Mouse (Mus musculus): Measurements from ENCODE around the gene Cfap54. TPM values are rescaled to one million over a fixed set of nuclear protein-coding genes. Genes with fewer than 3 reads are reported as not detected.

Gene Cfap54
- polyA plus RNA-seq, 1 experiment from 2014 or later: 0.11 TPM

- Histone ChIP-seq H3K4me3 (ENCODE audit: low read depth, low read length) (no peak overlapping the region), H3K9ac (replicated peaks) (no peak overlapping the region), H3K4me1 (ENCODE audit: insufficient read depth) (no peaks in the 10 kb centered on the region), H3K27ac (ENCODE audit: low read depth) (no peak overlapping the region), H3K27me3 (ENCODE audit: insufficient read depth, low read length) (no peaks in the 10 kb centered on the region), H3K9me3 (ENCODE audit: low read length) (no peaks in the 10 kb centered on the region), H3K4me2 (ENCODE audit: low read depth, low read length) (no peak overlapping the region), H3K36me3 (replicated peaks; ENCODE audit: insufficient read depth, low read length) (no peaks in the 10 kb centered on the region)
- no peak for TF ChIP-seq CTCF (IDR thresholded peaks at IDR 0.05; ENCODE audit: low read depth)
- DNase-seq: no peak
- ATAC-seq: no peak
- 74% methylated on average over 5 of the region's 5 CpGs for WGBS (ENCODE audit: insufficient replicate concordance)
These were observed 264.5 kb downstream of the Cfap54 start for GRCm38 (mm10) chr10:92816903-92817302.

- H3K27ac ChIP-seq (ENCODE audit: low read depth): no peak overlapping the region
- no peak for DNase-seq
- WGBS (ENCODE audit: insufficient replicate concordance): 83% methylated on average over 9 of the region's 9 CpGs
These were observed 270.5 kb downstream of the Cfap54 start for GRCm38 (mm10) chr10:92810894-92811293.

GRCm38 (mm10) chr10:92791908-92792307 is 289.5 kb downstream of the Cfap54 start:
- 81% methylated on average over 10 of the region's 10 CpGs for WGBS (ENCODE audit: insufficient replicate concordance)
- DNase-seq (no peak), ATAC-seq (no peak)
- Histone ChIP-seq H3K27me3 (ENCODE audit: insufficient read depth, low read length) (no peaks in the 10 kb centered on the region), H3K9me3 (ENCODE audit: low read length) (no peaks in the 10 kb centered on the region), H3K36me3 (replicated peaks; ENCODE audit: insufficient read depth, low read length) (no peaks in the 10 kb centered on the region), H3K4me3 (ENCODE audit: low read depth, low read length) (no peak overlapping the region), H3K9ac (replicated peaks) (no peak overlapping the region), H3K4me2 (ENCODE audit: low read depth, low read length) (no peak overlapping the region), H3K27ac (ENCODE audit: low read depth) (no peak overlapping the region), H3K4me1 (ENCODE audit: insufficient read depth) (no peaks in the 10 kb centered on the region)
- TF ChIP-seq EP300 (IDR thresholded peaks at IDR 0.05; ENCODE audit: low read depth) (no peak), CTCF (IDR thresholded peaks at IDR 0.05; ENCODE audit: low read depth) (no peak)

More at GRCm38 (mm10) chr10:92810894-92811293, 270.5 kb downstream of the Cfap54 start:
- no peak overlapping the region for H3K4me3 ChIP-seq (ENCODE audit: low read depth, low read length)
- ATAC-seq: no peak
- no peaks in the 10 kb centered on the region for H3K9me3 ChIP-seq (ENCODE audit: low read length)
- no peaks in the 10 kb centered on the region for H3K4me1 ChIP-seq (ENCODE audit: insufficient read depth)
- H3K9ac ChIP-seq (replicated peaks): no peak overlapping the region
- no peak overlapping the region for H3K4me2 ChIP-seq (ENCODE audit: low read depth, low read length)
- no peak for TF ChIP-seq EP300 (IDR thresholded peaks at IDR 0.05; ENCODE audit: low read depth)
- no peak for TF ChIP-seq CTCF (IDR thresholded peaks at IDR 0.05; ENCODE audit: low read depth)
- no peaks in the 10 kb centered on the region for H3K36me3 ChIP-seq (replicated peaks; ENCODE audit: insufficient read depth, low read length)
- no peaks in the 10 kb centered on the region for H3K27me3 ChIP-seq (ENCODE audit: insufficient read depth, low read length)

- ATAC-seq: no peak
- TF ChIP-seq CTCF (IDR thresholded peaks at IDR 0.05; ENCODE audit: low read depth) (no peak), EP300 (IDR thresholded peaks at IDR 0.05; ENCODE audit: low read depth) (no peak)
These were observed 289.9 kb downstream of the Cfap54 start for GRCm38 (mm10) chr10:92791531-92791900.

GRCm38 (mm10) chr10:92790893-92791530 is 290.4 kb downstream of the Cfap54 start:
- DNase-seq: no peak
- Histone ChIP-seq H3K4me2 (ENCODE audit: low read depth, low read length) (no peak overlapping the region), H3K4me3 (ENCODE audit: low read depth, low read length) (no peak overlapping the region), H3K36me3 (replicated peaks; ENCODE audit: insufficient read depth, low read length) (no peaks in the 10 kb centered on the region), H3K9ac (replicated peaks) (no peak overlapping the region), H3K9me3 (ENCODE audit: low read length) (no peaks in the 10 kb centered on the region), H3K4me1 (ENCODE audit: insufficient read depth) (no peaks in the 10 kb centered on the region), H3K27me3 (ENCODE audit: insufficient read depth, low read length) (no peaks in the 10 kb centered on the region), H3K27ac (ENCODE audit: low read depth) (no peak overlapping the region)
- TF ChIP-seq CTCF (IDR thresholded peaks at IDR 0.05; ENCODE audit: low read depth) (no peak), EP300 (IDR thresholded peaks at IDR 0.05; ENCODE audit: low read depth) (no peak)
- 66% methylated on average over 7 of the region's 7 CpGs for WGBS (ENCODE audit: insufficient replicate concordance)
- ATAC-seq: no peak

More at GRCm38 (mm10) chr10:92791531-92791900, 289.9 kb downstream of the Cfap54 start:
- 83% methylated on average over 9 of the region's 9 CpGs for WGBS (ENCODE audit: insufficient replicate concordance)
- Histone ChIP-seq H3K36me3 (replicated peaks; ENCODE audit: insufficient read depth, low read length) (no peaks in the 10 kb centered on the region), H3K9ac (replicated peaks) (no peak overlapping the region), H3K4me1 (ENCODE audit: insufficient read depth) (no peaks in the 10 kb centered on the region), H3K9me3 (ENCODE audit: low read length) (no peaks in the 10 kb centered on the region), H3K27ac (ENCODE audit: low read depth) (no peak overlapping the region), H3K27me3 (ENCODE audit: insufficient read depth, low read length) (no peaks in the 10 kb centered on the region), H3K4me2 (ENCODE audit: low read depth, low read length) (no peak overlapping the region), H3K4me3 (ENCODE audit: low read depth, low read length) (no peak overlapping the region)
- DNase-seq: no peak

GRCm38 (mm10) chr10:92790247-92790646 is 291.2 kb downstream of the Cfap54 start:
- H3K27ac ChIP-seq (ENCODE audit: low read depth): no peak overlapping the region
- no peak overlapping the region for H3K4me2 ChIP-seq (ENCODE audit: low read depth, low read length)
- DNase-seq: no peak

More at GRCm38 (mm10) chr10:92790247-92790646, 291.2 kb downstream of the Cfap54 start:
- no peak overlapping the region for H3K4me3 ChIP-seq (ENCODE audit: low read depth, low read length)
- H3K36me3 ChIP-seq (replicated peaks; ENCODE audit: insufficient read depth, low read length): no peaks in the 10 kb centered on the region
- ATAC-seq: no peak
- TF ChIP-seq CTCF (IDR thresholded peaks at IDR 0.05; ENCODE audit: low read depth) (no peak), EP300 (IDR thresholded peaks at IDR 0.05; ENCODE audit: low read depth) (no peak)
- H3K4me1 ChIP-seq (ENCODE audit: insufficient read depth): no peaks in the 10 kb centered on the region
- 88% methylated on average over 2 of the region's 2 CpGs for WGBS (ENCODE audit: insufficient replicate concordance)
- H3K9ac ChIP-seq (replicated peaks): no peak overlapping the region
- H3K27me3 ChIP-seq (ENCODE audit: insufficient read depth, low read length): no peaks in the 10 kb centered on the region
- H3K9me3 ChIP-seq (ENCODE audit: low read length): no peaks in the 10 kb centered on the region

Data from liver, postnatal 0 days (tissue).